Mouse (Mus musculus): ENCODE data around the gene Dusp16.
"Not testable (repeated sequence)": the region's sequence is repeated elsewhere in the genome, so short reads cannot be mapped to it uniquely, and the experiment has no call there.

Dusp16 gene

DNA sequence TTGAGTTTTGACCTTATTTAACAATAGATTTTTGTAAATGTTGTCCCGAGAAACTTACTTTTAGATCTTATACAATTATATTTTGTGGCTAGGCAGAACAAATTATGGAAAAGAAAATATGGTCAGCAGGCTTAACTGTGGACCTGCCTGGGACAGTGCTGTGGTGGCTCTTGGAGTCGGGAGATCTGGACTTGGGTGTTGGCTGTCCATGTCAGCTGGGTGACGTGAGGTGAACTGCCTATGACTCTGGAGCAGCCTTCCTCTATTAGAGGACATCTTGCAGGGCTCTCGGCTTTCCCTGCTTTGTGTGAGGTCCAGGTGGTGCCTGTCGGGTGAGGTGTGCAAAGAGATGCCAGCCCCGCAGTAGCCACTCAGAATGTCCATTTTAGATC is 91.2 kb downstream of the Dusp16 start:
- in situ Hi-C loops (cut with MboI, MseI) = no loop called here

DNA sequence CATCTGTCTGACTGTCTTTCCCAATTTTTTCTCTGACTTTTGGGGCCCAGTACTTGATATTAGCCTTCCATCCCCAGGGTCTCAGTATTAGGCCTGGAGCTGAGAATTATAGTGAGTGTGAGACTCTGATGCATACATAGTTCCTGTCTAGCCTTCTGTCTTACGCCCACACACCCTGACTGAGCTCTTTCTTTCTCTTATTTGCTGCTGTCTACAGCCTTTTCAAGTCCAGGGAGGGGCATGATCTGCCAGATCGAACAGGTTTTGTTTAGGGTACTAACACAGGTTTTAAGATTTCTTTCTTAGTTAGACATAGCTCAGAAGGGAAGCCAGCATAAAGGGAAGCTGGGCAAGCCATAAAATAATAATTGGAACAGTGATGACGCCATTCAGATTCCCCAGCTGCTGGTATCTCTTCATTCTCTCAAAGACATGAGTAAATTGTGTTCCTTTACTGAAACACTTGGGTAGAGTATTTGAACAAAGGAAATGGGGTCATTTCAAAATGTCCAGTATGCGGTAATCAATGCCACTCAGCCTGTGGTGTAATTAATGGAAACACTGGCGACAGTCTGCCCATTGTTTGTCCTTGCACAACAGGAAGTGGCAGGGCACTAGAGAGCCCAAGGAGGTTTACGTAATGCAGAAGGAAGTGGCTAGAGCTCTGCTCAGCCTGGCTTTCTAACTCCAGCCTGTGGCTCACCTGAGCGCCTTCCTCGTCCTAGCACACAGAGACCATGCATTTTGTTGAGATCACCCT is 91.8 kb downstream of the Dusp16 start:
- in situ Hi-C loops (cut with MboI, MseI) = no loop called here

DNA sequence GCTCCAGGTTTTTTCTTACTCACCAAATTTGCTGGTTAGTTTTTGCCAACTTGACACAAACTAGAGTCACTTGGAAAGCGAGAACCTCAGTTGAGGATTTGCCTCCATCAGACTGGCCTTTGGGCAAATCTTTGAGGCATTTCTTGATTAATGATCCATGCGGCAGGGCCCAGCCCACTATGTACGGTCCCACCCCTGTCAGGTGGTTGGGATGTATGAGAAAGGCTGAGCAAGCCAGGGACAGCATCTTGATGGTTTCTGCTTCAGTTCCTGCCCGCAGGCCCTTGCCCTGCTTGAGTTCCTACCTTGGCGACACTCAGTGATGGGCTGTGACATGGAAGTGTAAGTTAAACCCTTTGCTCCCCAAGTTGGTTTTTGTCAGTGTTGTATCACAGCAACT is 94.2 kb downstream of the Dusp16 start:
- in situ Hi-C loops (cut with MboI, MseI) = no loop called here

DNA sequence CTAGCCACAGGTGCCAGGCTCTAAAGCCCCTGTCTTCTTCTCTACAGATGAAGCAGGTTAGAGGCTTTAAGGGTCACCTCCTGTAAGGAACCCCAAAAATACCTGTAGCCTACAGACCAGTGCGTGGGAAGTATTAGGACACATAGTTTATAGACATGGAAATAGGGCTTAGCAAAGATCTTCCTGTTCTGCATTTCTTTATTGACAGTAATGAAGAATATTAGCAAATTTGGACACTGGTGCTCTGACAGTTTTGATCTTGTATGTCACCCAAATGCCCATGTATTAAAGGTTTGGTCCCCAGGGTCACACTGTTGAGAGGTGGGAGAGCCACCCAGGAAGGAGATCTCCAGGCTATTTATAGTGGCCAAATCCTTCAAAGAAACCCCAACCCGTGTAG is 95.9 kb downstream of the Dusp16 start:
- in situ Hi-C loops (cut with MboI, MseI) = no loop called here

DNA sequence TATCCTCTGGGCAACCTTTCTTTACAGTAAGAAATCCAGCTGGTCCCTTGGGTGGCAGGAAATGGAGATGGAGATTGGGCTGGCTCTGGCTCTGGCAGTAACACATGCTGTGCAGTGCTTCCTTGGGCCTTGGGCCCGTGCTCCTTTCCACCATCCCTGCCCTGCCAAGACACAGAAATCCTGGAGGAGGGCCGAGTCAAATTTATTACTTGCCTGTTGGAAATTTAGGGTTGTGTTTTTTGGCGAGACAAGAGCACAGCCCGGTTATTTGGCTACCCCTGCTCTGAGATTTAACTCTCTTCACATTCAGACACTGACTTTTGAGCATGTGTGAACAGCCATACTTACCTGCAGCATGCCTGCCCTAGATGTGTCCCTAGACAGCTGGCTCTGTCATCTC is 96.3 kb downstream of the Dusp16 start:
- in situ Hi-C loops (cut with MboI, MseI) = no loop called here

DNA sequence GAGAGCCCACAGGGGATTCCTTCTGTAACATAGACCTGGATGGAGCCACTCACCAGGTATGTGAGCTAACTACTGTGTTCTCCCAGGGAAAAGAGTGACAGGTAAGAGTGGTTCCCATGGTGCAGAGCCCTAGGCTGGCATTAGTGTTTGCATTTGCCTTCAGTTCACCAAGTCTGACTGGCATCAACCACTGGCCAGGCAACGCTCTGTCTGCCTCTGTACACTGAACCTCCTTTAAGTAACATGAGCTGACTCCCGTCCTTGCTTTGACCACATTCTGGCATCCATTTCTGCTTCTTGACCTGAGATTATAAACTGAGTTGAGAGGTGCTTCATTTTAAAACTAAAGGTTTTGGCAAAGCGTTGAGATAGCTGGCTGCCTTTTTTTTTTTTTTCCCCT is 96.8 kb downstream of the Dusp16 start:
- in situ Hi-C loops (cut with MboI, MseI) = no loop called here

DNA sequence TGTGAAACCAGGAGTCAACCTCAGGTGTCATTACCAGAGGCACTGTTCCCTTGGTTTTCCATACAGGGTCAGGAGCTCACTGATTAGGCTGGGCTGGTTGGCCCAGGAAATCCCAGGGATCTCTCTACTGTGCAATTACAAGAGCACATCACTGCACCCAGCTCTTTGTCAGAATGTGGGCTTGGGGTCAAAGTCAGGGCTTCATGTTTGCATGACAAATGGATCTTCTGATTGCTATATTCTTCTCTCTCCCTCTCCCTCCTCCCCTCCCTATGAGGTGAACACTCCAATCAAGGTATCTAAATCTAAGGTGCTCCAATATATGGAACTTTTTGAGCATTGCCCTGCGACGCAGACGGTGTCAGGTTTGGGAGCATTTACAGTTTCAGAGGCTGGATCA is 97.4 kb downstream of the Dusp16 start:
- in situ Hi-C loops (cut with MboI, MseI) = no loop called here

DNA sequence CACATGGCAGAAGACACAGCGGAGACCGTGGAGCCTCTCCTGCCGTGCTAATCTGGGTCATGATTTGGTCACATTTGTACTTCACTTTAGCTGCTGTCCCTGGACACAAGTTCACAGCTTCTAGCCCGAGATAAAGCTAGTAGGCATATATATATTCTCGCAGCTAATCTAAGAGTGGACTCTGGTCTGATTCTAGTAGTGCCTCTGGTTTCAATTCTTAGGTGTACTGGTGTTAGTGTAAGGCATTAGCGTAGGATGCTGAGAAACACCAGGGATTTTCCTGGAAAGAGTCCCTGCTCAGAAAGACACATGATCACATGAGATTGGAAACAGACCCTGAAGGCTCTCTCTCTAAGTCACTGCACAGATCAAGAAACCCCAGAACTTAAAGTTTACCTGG is 97.9 kb downstream of the Dusp16 start:
- in situ Hi-C loops (cut with MboI, MseI) = no loop called here

DNA sequence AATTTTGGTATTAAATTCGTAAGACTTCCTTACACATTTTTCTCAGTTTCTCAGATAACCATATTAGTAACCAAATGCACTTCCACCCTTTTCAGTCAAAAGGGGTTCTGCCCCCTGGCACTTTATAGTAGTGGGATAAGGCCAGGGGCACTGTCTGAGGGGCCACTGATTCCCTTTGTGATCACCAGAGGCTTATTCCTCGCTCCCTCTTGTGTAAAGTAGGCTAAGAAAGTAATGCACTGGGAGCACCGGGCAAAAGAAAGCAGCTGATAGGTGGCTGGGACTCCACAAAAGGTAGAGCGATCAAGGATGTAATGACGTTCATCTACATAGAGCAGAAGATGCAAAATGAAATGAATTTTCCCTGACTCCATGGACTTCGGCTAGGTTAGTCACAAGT is 106.9 kb downstream of the Dusp16 start:
- in situ Hi-C loops (cut with MboI, MseI) = no loop called here

DNA sequence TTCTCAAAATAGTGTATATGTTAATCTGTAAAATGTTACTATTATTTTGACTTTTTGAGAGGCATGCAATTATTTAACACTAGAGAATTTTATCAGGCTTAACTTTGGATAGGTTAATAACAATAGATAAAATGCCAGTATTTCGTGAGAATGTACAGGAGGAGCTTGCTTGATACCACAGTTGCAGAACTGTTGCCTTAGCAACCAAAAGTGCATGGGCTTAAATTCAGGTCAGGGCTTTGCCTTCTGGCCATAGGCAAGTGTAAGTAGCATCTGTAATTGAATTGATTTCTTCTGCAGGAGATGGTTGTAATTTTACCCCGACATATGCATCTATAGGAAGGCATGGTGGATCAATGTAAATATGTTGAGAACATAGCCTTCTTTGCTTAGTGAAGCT is 107.4 kb downstream of the Dusp16 start:
- in situ Hi-C loops (cut with MboI, MseI) = no loop called here

DNA sequence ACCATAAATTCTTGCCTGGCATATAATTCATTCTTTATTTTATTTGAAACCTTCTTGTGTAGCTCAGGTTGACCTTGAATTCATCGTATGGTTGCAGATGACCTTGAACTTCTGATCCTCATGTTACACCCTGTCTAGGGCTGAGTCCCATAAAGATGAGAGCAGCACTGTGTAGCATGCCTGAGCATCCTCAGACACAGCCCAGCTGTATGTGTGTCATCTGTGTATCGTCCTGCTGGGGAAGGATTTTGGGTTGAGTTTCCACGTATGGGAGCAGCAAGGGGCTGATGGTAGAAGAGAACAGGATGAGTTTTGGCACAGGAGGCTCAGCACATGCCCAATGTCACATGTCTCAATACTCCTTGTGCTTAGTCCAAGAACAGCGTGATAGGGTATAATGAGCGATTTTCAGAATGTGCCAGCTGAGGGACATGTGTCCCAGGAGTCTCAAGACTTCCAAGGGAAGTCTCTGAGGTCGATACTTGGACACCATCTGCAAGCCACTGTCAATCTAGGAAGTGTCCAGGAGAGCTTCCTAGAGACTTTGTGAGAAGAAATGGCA is 108.0 kb downstream of the Dusp16 start:
- in situ Hi-C loops (cut with MboI, MseI) = no loop called here

DNA sequence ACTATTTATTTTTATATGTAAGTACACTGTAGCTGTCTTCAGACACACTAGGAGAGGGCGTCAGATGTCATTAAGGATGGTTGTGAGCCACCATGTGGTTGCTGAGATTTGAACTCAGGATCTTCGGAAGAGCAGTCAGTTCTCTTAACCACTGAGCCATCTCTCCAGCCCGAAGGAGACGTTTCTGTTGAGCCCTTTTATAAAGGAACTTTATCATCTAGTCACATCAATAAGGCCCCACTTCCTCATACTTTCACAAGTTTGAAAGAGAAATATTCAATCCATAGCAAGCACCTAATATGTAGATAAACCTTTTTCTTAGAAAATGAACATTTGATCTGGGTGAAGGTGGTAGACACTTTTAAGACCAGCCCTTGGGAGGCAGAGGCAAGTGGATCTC is 113.1 kb downstream of the Dusp16 start:
- in situ Hi-C loops (cut with MboI, MseI) = not testable (repeated sequence)

DNA sequence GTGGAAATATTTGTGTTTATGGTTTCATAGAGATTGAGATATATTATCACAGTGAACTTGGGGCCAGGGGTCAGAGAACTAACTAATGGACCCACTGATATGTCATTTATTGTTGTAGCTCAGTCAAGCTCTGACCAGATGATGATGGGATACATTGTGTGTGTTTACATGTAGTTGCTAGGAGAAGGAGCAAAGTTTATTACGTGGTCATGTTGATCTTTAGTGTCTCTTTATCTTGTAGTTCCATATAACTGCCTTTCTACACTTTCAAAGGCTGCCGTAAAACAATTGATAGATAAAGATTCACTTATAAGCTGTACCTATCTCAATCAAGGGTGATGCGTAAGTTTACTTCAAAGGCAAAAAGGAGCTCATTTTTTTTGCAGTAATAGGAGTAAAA is 114.4 kb downstream of the Dusp16 start:
- in situ Hi-C loops (cut with MboI, MseI) = no loop called here

DNA sequence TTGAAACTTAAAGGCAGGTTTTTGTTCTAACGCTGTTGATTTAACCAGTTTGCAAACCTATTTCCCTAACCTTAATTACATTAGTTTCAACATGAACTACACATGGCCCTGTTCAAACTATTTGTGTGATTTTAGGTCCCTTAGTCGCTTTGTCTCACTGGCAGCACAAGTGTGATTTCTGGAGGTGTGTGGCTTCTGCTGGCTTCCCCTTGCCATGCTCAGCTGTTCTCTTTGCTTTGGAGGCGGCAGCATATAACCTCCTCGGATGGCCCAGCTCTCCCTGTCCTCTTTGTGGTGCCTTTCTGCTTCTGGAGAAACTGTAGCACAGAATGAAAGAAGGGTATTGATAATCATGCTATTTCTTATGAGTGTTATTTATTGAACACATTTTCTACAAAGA is 114.9 kb downstream of the Dusp16 start:
- in situ Hi-C loops (cut with MboI, MseI) = no loop called here

DNA sequence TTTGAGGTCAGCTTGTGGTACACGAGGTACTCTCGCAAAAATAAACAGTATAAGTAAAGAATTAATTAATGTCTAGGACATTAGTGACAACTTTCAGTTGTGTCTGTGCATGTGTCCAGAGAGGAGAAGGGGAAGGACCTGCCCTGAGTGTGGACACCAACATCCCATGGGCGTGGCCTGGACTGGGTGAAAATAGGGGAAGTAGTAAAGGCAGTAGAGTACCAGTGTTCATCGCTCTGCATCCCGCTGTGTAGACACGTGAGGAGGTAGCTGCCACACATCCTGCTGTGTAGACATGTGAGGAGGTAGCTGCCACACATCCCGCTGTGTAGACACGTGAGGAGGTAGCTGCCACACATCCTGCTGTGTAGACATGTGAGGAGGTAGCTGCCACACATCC is 118.7 kb downstream of the Dusp16 start:
- in situ Hi-C loops (cut with MboI, MseI) = not testable (repeated sequence)

DNA sequence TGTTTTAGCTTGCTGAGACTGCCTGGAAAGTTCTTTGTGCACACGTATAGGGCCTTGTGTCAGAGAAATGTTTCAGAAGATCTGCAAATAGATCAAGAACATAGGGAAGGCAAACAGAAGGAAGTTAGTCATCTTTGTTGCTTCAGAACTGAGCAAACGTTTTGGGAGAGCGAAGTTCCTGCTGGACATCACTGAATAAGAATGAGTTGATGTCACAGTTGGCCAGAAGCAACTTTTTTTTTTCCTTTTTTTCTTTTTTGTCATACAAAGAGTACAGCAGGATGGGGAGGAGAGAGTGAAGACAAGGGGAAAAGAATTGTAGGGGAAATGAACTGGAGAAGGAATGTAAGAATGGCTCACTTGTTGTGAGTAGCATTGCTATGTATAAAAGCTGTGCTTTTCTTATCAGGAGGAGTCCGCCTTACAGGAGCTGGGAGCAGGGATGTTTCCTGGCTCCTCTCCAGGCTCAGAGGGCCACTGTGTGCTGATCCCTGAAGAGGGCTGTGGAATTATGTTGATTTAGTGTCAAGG is 121.5 kb downstream of the Dusp16 start:
- in situ Hi-C loops (cut with MboI, MseI) = no loop called here

DNA sequence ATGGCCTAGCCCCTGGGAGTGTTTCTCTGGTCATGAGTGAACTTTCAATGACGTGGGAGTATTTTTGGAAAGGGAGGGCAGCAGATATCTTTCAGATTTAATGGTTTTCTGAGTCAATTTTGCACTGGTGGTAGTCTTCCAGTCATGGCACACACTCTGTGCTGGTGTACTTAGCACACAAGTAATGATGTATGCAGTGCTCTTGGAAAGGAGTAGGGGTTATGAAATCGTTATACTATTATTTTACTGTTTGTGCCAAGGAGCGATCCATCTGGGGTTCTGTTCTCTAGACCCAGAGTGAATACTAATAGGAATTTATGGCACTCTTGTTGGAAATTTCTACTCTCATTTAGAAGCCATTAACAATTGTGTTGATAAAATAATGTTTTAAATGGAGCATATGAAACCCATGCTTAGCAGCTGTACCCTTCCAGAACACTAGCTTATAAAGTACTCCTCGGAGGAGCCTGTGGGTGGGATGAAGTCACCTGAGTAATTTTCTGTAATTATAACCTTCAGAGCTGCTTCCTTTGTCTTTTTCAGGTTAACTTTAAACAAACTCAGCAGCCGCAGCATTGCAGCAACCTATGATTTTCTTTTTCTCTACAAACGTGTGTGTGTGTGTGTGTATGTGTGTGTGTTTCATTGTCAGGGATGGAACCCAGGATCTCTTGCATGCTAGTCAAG is 123.1 kb downstream of the Dusp16 start:
- in situ Hi-C loops (cut with MboI, MseI) = no loop called here

DNA sequence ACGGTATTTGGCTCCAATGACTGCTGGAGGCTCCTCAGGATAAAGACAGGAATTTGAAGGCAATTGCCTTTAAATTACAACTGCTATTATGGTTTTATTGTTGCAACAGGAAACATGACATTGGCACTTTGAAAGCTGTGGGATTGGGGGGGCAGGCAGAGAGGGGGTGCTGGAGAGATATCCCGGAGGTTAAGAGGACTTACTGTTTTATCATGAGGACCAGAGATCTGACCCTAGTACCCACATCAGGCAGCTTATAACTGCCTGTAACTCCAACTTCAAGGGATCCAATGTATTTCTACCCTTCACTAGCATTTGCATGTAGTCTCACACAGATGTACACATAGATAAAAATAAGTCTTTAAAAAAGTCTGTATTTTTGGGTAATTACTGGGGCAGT is 123.9 kb downstream of the Dusp16 start:
- in situ Hi-C loops (cut with MboI, MseI) = no loop called here

DNA sequence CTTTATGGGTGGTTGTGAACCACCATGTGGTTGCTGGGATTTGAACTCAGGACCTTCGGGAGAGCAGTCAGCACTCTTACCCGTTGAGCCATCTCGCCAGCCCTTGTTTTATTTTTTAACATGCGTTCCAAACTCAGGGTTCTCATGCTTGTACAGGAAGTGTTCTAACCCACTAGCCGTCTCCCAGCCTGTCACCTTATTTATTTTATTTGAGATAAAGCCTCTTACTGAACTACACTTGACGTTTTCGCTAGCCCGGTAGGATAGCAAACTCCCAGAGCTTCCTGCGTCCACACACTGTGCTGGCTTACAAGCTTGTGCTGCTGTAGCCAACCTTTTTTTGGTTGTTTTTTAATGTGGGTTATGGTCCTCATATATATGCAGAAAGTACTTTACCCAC is 126.6 kb downstream of the Dusp16 start:
- in situ Hi-C loops (cut with MboI, MseI) = no loop called here

Measured in regulatory T cell (primary cell).